Mouse (Mus musculus): Measurements from ENCODE around the gene Ascl5. TPM values are rescaled to one million over a fixed set of nuclear protein-coding genes. Genes with fewer than 3 reads are reported as not detected.

The Ascl5 gene
- polyA plus RNA-seq, 1 experiment = not detected

DNA sequence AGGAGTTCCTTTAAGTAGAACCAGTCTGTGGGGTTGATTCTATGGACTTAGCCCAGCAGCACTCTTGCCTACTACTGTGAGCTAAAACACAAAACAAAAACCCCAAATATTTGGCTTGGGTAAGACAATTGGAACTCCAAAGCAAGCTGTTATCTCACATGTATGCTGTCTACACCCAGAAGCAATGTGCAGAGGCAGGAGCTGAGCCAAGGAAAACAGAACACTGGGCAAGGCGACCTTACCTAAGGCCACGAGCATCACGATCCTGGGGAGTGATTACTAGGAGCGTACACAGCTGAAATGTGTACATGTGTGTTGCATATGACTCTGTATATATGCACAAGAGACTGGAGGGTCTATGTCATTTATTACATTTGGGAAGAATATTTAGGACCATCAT lies 37.1 kb upstream of the Ascl5 start:
- Histone ChIP-seq H3K4me3 (ENCODE audit: insufficient read depth, low read depth, low read length) (no peak overlapping the region), H3K27me3 (replicated peaks; ENCODE audit: control insufficient read depth, insufficient read depth, low read length) (no peaks in the 10 kb centered on the region), H3K27ac (ENCODE audit: insufficient read depth, low read depth, low read length) (no peak overlapping the region), H3K36me3 (ENCODE audit: control insufficient read depth, insufficient read depth, low read length) (no peaks in the 10 kb centered on the region), H3K4me1 (ENCODE audit: control insufficient read depth, insufficient read depth, low read length) (no peaks in the 10 kb centered on the region)
- TF ChIP-seq CTCF (conservative IDR thresholded peaks at IDR 0.05; ENCODE audit: insufficient read depth, insufficient read length, low read depth, low read length) (no peak), POLR2A (IDR thresholded peaks at IDR 0.05; ENCODE audit: low read depth, low read length) (no peak)
- 72% methylated on average over 4 of the region's 4 CpGs for WGBS
- DNase-seq = no peak

DNA sequence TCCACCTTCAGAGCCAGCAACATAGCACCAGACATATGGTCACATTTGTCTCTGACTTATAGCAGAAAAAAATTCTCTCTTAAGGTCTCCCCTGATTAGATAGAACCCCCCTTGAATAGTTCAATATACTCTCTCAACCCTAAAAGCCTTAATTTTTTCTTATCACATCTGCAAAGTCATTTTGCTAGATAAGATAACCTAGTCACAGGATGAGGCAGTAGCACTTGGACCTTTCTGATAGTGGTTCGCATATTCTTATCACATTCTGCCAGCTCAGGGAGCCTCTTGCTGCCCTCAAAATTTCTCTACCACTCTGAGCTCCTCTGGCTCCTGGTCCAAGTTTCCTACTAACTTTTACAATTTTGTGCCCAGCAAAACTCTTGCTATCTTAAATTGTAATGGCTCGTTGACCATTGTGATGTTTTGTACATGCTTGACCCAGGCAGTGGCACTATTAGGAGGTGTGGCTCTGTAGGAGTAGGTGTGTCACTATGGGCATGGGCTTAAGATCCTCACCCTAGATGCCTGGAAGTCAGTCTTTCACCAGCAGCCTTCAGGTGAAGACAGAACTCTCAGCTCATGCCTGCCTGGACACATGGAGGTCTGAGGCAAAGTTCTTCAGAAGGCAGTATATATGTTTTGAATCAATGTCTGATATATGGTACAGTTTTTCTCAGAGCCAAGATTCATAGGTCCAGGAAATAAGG lies 35.7 kb upstream of the Ascl5 start:
- Histone ChIP-seq H3K27ac (ENCODE audit: insufficient read depth, low read depth, low read length) (no peak overlapping the region), H3K36me3 (ENCODE audit: control insufficient read depth, insufficient read depth, low read length) (no peaks in the 10 kb centered on the region), H3K27me3 (replicated peaks; ENCODE audit: control insufficient read depth, insufficient read depth, low read length) (no peaks in the 10 kb centered on the region), H3K4me3 (ENCODE audit: insufficient read depth, low read depth, low read length) (no peak overlapping the region), H3K4me1 (ENCODE audit: control insufficient read depth, insufficient read depth, low read length) (peaks cover 3% of the 10 kb centered on the region; the same call in 1 of the 2 replicates)
- TF ChIP-seq CTCF (conservative IDR thresholded peaks at IDR 0.05; ENCODE audit: insufficient read depth, insufficient read length, low read depth, low read length) (no peak), POLR2A (IDR thresholded peaks at IDR 0.05; ENCODE audit: low read depth, low read length) (no peak)
- no peak for DNase-seq
- 84% methylated on average over 2 of the region's 2 CpGs for WGBS

DNA sequence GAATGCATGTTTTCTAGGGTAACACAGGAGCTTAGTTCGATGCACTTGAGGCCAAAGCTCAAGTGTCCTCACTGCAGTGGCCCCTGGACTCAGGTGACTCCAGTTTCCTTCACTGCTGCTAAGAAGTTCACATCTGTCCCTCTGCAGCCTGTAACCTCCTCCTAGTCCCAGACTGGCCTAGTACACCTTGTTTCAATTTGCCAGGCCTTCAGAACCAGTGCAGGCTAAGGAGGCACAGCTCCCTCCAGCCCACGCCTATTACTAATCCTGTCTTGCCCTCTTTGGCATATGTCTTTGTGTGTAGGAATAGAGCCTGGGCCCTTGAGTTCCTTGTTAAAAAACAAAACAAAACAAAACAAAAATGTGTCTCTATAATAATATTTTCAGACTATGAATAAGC lies 33.3 kb upstream of the Ascl5 start:
- Histone ChIP-seq H3K27ac (ENCODE audit: insufficient read depth, low read depth, low read length) (no peak overlapping the region), H3K36me3 (ENCODE audit: control insufficient read depth, insufficient read depth, low read length) (no peaks in the 10 kb centered on the region), H3K4me3 (ENCODE audit: insufficient read depth, low read depth, low read length) (no peak overlapping the region), H3K4me1 (ENCODE audit: control insufficient read depth, insufficient read depth, low read length) (peaks cover 3% of the 10 kb centered on the region; the same call in 1 of the 2 replicates), H3K27me3 (replicated peaks; ENCODE audit: control insufficient read depth, insufficient read depth, low read length) (no peaks in the 10 kb centered on the region)
- TF ChIP-seq POLR2A (IDR thresholded peaks at IDR 0.05; ENCODE audit: low read depth, low read length) (no peak), CTCF (conservative IDR thresholded peaks at IDR 0.05; ENCODE audit: insufficient read depth, insufficient read length, low read depth, low read length) (no peak)
- DNase-seq = no peak
- 68% methylated on average over 2 of the region's 2 CpGs for WGBS

DNA sequence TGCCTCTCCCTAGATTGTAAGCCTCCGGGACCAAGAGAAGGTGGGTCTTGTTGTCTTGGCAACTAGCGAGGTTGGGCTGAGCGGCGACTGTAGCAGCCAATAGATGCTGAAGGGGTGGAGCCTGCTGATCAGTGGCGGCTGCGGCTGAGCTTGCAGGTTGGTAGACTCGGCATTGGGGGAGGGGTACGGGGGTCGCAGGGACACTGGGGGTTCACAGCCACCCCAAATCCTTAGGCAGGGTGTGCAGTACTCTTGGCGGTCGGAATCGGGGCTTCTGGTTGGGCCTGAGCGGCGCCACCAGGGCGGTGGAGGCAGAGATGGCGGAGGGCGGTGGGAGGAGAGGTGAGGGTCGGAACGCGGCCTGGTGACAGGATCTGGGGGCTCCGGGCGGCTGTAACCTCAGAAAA lies 32.7 kb upstream of the Ascl5 start:
- under 1% methylated on average over 22 of the region's 22 CpGs for WGBS
- no peak for TF ChIP-seq CTCF (conservative IDR thresholded peaks at IDR 0.05; ENCODE audit: insufficient read depth, insufficient read length, low read depth, low read length)
- TF ChIP-seq POLR2A (IDR thresholded peaks at IDR 0.05; ENCODE audit: low read depth, low read length) = peak; percentile 22
- DNase-seq = peak; percentile 97
- H3K36me3 ChIP-seq (ENCODE audit: control insufficient read depth, insufficient read depth, low read length) = no peaks in the 10 kb centered on the region
- peak overlapping the region; percentile 13; the same call in 1 of the 2 replicates for H3K27ac ChIP-seq (ENCODE audit: insufficient read depth, low read depth, low read length)
- H3K27me3 ChIP-seq (replicated peaks; ENCODE audit: control insufficient read depth, insufficient read depth, low read length) = no peaks in the 10 kb centered on the region
- peaks cover 3% of the 10 kb centered on the region; the same call in 1 of the 2 replicates for H3K4me1 ChIP-seq (ENCODE audit: control insufficient read depth, insufficient read depth, low read length)
- H3K4me3 ChIP-seq (ENCODE audit: insufficient read depth, low read depth, low read length) = peak overlapping the region; percentile 67

DNA sequence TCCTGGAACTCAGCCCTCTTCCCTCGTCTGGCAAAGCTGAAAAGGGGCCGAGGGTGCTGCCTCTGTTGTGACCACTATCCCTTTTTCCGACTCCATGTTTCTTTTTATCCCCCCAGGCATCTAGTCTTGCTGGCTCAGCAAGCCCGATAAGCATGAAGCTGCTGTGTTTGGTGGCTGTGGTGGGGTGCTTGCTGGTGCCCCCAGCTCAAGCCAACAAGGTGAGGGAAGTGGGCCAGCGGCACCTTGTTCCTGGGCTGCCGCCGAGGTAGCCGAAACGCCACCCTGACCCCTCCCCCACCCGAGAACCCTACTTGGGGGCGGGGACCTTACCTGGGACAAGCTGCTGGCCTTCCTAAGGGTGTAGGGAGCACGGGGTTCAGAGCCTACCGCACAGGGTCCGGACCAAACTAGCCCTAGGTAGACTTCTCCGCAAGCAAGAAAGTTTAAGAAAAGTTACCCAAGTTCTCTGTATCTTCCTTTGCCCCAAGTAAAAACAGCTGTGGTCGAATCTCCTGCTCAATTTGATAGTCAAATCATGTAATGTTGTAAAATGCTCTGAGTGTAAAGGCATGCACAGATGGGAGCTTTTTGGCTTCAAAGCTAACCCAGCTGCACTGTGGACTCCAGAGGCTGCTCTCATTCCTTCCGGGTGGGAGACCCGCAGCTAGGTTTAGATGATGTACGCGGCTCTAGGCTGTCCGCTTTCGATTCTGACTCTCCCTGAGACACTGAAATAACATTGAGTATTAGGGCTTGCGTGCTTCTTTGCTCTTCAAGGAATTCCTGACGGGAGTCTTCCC lies 32.0 kb upstream of the Ascl5 start:
- peak; percentile 65 for DNase-seq
- no peaks in the 10 kb centered on the region for H3K36me3 ChIP-seq (ENCODE audit: control insufficient read depth, insufficient read depth, low read length)
- no peaks in the 10 kb centered on the region for H3K27me3 ChIP-seq (replicated peaks; ENCODE audit: control insufficient read depth, insufficient read depth, low read length)
- TF ChIP-seq POLR2A (IDR thresholded peaks at IDR 0.05; ENCODE audit: low read depth, low read length) = no peak
- no peak for TF ChIP-seq CTCF (conservative IDR thresholded peaks at IDR 0.05; ENCODE audit: insufficient read depth, insufficient read length, low read depth, low read length)
- 3% methylated on average over 24 of the region's 24 CpGs for WGBS
- peak overlapping the region; percentile 67 for H3K4me3 ChIP-seq (ENCODE audit: insufficient read depth, low read depth, low read length)
- H3K27ac ChIP-seq (ENCODE audit: insufficient read depth, low read depth, low read length) = peak overlapping the region; percentile 13; the same call in 1 of the 2 replicates
- peaks cover 3% of the 10 kb centered on the region; the same call in 1 of the 2 replicates for H3K4me1 ChIP-seq (ENCODE audit: control insufficient read depth, insufficient read depth, low read length)

DNA sequence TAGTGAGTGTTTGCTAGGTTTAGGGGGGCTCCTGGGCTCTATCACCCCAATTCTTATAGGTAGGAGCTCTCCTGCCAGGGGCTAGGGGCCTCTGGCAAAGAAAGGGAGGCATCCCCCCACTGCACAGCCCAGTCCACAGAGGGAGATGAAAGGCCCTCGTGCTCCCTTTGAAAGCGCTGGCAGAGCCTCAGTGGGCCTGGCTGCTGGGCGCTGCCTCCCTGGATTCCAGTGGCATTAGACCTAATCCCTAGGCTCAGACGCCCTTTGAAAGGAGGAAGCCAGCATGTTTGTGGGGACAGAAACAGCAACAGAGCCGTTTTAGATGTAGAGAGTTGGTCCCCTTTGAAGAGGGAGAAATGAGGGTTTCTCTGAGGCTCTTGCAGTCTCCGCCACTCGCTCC lies 20.4 kb upstream of the Ascl5 start:
- DNase-seq = no peak
- Histone ChIP-seq H3K36me3 (ENCODE audit: control insufficient read depth, insufficient read depth, low read length) (no peaks in the 10 kb centered on the region), H3K27ac (ENCODE audit: insufficient read depth, low read depth, low read length) (no peak overlapping the region), H3K27me3 (replicated peaks; ENCODE audit: control insufficient read depth, insufficient read depth, low read length) (no peaks in the 10 kb centered on the region), H3K4me3 (ENCODE audit: insufficient read depth, low read depth, low read length) (no peak overlapping the region), H3K4me1 (ENCODE audit: control insufficient read depth, insufficient read depth, low read length) (0 out of 2 replicates have a peak, but pooled peaks cover 4% of the 10 kb centered on the region)
- no peak for TF ChIP-seq POLR2A (IDR thresholded peaks at IDR 0.05; ENCODE audit: low read depth, low read length)
- TF ChIP-seq CTCF (conservative IDR thresholded peaks at IDR 0.05; ENCODE audit: insufficient read depth, insufficient read length, low read depth, low read length) = no peak
- 84% methylated on average over 7 of the region's 7 CpGs for WGBS

DNA sequence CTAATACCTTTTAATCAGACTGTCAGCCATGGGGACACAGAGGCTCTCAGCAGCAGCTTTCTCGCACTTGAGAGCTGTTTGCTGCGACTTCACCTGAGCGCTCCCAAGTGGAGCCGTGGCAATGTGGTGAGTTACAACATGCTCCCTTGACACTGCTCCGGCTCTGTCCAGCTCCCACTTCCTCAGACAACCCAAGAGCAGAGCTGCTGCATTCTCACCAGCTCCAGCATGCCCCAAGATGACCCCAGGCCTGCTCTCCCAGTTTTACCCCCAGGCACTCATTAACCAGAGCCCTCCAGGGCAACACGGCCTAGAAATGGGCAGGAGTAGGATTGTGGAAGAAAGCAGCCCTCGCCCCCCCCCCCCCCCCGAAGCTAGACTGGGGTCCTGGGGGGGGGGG lies 18.9 kb upstream of the Ascl5 start:
- Histone ChIP-seq H3K27me3 (replicated peaks; ENCODE audit: control insufficient read depth, insufficient read depth, low read length) (no peaks in the 10 kb centered on the region), H3K4me1 (ENCODE audit: control insufficient read depth, insufficient read depth, low read length) (0 out of 2 replicates have a peak, but pooled peaks cover 4% of the 10 kb centered on the region), H3K4me3 (ENCODE audit: insufficient read depth, low read depth, low read length) (no peak overlapping the region), H3K36me3 (ENCODE audit: control insufficient read depth, insufficient read depth, low read length) (no peaks in the 10 kb centered on the region), H3K27ac (ENCODE audit: insufficient read depth, low read depth, low read length) (no peak overlapping the region)
- peak; percentile 43 for DNase-seq
- WGBS = 37% methylated on average over 6 of the region's 8 CpGs
- TF ChIP-seq CTCF (conservative IDR thresholded peaks at IDR 0.05; ENCODE audit: insufficient read depth, insufficient read length, low read depth, low read length) (no peak), POLR2A (IDR thresholded peaks at IDR 0.05; ENCODE audit: low read depth, low read length) (no peak)
